Mouse (Mus musculus): ENCODE data around the gene Clybl. TPM values are rescaled to one million over a fixed set of nuclear protein-coding genes. Genes with fewer than 3 reads are reported as not detected.
A peak's percentile ranks its signal among the peaks of the same experiment; 100 is the strongest.

The Clybl gene
- total RNA-seq, 2 experiments from 2014 or later: 22.9 to 28.7 TPM

GRCm38 (mm10) chr14:122383931-122384330 lies 202.4 kb downstream of the Clybl start:
- DNase-seq (ENCODE audit: low spot score in 2 of 2): no peak

- DNase-seq (ENCODE audit: low spot score in 2 of 2): no peak
Measured at GRCm38 (mm10) chr14:122384447-122385237, 203.1 kb downstream of the Clybl start.

GRCm38 (mm10) chr14:122385238-122385534 lies 203.7 kb downstream of the Clybl start:
- DNase-seq (ENCODE audit: low spot score in 2 of 2): no peak

GRCm38 (mm10) chr14:122385758-122386157 lies 204.3 kb downstream of the Clybl start:
- no peak for DNase-seq (ENCODE audit: low spot score in 2 of 2)

- no peak for DNase-seq (ENCODE audit: low spot score in 2 of 2)
Measured at GRCm38 (mm10) chr14:122386281-122387130, 205.0 kb downstream of the Clybl start.

GRCm38 (mm10) chr14:122387781-122388180 lies 206.3 kb downstream of the Clybl start:
- no peak for DNase-seq (ENCODE audit: low spot score in 2 of 2)

DNA sequence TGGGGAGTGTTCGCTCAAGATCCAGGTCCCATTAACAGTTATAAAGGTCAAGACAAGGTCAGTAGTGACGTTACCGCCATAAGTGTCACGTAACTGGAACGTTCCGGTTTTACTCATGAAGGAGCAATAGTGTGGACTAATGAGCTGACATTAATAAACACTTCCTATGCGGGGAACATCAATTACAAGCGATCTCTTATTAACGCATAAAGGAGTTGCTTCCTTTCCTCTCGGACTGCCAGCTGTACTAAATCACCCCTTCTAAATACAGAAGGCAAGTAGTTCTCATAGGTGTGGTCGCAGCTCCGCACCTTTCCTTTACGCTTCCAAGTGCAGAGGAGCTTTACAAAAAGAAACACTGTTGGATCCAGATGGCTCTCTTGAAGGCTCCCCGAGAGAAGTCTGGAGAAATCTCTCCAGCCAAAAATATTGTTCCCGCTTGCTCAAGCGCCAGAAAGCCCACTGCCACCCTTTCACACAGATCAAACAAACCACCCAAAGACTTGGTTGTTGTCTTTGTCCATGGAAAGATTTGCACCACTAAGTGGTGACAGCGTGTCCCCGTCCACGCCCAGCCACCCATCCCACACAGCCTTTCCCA lies 207.0 kb downstream of the Clybl start:
- no peak for DNase-seq (ENCODE audit: low spot score in 2 of 2)

GRCm38 (mm10) chr14:122389684-122390370 lies 208.3 kb downstream of the Clybl start:
- DNase-seq (ENCODE audit: low spot score in 2 of 2): no peak

DNA sequence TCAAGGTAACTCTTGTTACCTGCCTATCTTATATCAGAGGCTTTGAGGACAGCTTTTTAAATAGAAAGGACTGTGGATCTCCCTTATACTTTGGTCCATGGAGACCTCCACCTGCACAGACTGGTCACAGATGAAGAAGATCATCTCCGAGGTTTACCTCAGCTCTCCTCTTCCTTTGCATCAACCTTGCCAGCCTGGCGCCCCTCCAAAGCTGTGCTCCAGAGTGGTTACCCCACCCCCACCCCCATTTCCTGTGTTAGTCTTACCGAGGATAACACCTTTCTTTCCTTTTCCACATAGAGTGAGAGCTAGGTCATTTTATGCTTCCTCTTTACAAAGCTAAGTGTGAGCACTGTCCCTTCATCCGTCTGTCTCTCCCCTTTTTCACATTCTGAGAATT lies 209.4 kb downstream of the Clybl start:
- DNase-seq (ENCODE audit: low spot score in 2 of 2): no peak

- no peak for DNase-seq (ENCODE audit: low spot score in 2 of 2)
Measured at GRCm38 (mm10) chr14:122393119-122393518, 211.6 kb downstream of the Clybl start.

DNA sequence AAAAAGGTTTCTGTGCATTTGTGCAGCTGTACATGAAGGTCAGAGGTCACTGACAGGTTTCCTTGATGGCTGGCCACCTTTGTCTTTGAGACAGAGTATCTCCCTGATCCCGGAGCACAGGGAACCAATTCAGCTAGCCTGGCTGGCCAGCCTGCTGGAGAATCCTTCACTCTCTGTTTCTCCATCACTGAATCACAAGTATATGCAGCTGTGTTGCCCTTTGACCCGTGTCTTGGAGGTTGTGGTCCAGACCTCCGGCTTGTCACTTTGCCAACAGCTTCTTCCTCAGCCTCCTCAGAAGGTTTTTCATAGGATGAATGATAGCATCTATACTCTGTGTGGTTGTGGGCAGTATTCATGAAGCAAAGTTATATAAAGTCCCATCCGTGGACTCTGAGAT lies 217.2 kb downstream of the Clybl start:
- DNase-seq (ENCODE audit: low spot score in 2 of 2): no peak

DNA sequence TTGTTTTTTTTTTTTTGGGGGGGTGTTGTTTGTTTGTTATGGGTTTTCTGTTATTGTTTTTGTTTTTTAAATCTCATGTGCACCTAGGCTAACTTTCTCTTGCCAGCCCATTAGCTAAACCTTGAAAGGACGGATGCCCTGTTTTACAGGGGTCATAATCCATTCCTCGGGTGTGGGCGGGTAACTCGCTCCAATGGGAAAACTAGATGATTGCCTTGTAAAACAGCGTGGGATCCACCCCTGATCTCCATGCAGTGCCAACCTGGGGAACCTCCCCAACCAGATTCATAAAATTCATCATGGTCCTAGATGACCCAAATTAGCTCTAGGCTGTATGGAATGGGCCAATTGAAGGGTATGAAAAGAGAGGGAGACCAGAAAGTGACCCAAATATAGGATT lies 218.4 kb downstream of the Clybl start:
- DNase-seq (ENCODE audit: low spot score in 2 of 2): no peak

GRCm38 (mm10) chr14:122401886-122402285 lies 220.4 kb downstream of the Clybl start:
- DNase-seq (ENCODE audit: low spot score in 2 of 2): no peak

DNA sequence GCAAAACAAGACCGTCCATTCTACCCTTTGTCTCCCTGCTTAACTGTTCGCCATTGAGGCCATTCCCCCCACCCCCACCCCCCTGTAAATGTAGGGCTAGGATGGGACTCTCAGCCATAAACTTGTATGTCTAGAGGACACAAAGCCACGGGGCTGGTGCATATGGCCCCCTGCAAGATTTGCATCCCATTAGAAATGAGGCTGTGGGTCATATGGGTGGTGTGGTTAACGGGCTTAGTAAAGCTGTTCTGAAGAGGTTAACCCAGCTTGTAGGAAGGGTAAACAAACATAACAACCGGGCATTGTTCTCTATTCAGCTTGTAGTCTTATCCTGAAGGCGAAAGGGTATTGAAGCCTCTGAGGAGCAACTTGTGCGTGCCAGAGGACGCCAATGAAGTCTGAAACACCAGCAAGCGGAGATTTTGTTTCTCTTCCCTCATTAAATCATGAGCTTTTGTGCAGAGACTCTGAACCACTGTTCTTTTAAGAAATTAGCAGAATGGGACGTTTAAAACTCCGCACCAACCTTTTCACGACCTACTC lies 221.3 kb downstream of the Clybl start:
- no peak for DNase-seq (ENCODE audit: low spot score in 2 of 2)

GRCm38 (mm10) chr14:122403422-122403940 lies 222.0 kb downstream of the Clybl start:
- no peak for DNase-seq (ENCODE audit: low spot score in 2 of 2)

DNA sequence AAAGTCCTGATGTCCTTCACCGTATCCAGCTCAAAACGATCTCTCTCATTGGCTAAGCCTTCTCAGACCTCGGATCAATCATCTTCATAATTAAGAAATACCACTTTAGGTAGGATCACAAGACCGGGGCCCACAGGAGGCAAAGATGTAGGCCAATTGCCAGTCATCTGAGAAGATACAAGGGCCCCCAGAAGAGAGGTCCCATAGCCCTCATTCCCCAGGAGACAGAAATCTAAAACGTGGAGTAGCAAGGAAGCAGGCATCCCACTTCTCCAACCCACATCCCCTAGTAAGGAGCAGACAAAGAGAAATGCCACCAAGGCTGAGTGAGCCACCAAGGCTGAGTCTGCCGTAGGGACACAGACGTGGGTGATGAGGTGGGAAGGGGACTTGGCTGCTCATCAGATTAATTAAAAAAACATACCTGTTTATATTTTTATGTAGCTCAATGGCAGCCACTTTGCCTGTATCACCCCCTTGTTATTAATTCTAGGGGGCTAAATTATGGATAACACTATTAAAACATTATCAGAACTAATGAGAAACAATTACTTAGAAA lies 223.2 kb downstream of the Clybl start:
- DNase-seq (ENCODE audit: low spot score in 2 of 2): no peak

- no peak for DNase-seq (ENCODE audit: low spot score in 2 of 2)
Measured at GRCm38 (mm10) chr14:122405236-122405635, 223.7 kb downstream of the Clybl start.

DNA sequence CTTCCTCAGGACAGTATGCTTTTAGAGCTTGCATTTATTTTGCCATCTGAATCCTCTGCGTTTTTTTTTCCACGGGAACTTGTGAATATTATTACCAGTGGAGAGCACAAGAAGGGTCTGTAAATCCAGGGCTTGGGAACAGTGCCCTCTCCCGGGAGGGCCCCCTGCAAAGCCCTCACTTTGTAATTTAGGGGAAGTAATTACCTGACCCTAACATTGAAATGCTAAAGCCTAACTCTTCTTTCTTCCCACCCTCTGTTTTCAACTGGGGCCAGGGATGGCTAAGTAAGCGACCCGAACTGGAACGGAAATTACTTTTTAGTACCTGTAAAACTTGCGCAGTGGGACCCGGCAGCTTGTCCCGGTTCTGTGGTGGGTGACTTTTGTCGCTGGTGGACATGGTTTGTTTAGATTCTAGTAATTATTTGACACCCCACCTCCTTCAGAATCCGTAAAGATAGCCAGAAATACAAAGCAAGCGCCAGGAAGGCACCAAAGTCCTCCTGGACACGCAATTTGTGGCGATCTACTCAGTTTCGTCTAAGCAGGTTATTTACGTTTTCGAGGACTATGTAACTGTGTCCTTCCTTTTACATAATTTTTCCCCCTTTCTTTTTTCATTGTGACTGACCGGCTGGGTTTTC lies 224.5 kb downstream of the Clybl start:
- DNase-seq (ENCODE audit: low spot score in 2 of 2): no peak

DNA sequence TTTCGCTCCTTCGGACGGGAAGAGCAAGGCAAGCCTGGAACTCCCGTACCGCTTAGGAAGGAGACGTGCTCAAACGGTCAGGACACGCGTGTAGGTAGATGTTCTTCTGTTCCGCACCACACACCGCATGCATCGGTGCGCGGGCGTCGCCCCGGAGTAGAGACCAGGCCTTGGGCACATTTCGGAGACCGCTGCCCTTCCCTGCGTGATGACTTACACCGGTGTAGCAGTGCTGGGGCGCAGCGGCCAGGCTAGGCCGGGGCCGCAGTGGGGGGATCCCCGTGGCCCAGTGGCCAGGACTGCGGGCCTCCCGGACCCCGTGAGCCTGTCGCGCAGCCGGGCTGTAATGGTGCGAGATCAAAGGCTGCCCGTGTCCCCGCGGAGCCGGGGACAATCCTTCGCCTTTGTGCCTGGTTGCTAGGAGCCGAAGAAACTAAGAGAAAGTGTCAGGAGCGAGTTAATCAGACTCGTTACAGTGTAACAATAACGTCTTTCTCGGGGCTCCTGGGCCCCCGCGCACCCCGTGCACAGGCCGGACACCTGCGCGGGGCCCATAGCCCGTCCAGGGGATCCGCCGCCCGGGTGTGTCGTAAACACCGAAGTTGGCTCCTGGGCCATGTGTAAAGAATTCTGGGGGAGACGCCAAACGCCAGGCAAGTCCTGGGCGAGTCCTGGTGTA lies 225.2 kb downstream of the Clybl start:
- DNase-seq (ENCODE audit: low spot score in 2 of 2): peak; percentile 3 to 26
